Mouse (Mus musculus): ENCODE data around the gene Naa40.

DNA sequence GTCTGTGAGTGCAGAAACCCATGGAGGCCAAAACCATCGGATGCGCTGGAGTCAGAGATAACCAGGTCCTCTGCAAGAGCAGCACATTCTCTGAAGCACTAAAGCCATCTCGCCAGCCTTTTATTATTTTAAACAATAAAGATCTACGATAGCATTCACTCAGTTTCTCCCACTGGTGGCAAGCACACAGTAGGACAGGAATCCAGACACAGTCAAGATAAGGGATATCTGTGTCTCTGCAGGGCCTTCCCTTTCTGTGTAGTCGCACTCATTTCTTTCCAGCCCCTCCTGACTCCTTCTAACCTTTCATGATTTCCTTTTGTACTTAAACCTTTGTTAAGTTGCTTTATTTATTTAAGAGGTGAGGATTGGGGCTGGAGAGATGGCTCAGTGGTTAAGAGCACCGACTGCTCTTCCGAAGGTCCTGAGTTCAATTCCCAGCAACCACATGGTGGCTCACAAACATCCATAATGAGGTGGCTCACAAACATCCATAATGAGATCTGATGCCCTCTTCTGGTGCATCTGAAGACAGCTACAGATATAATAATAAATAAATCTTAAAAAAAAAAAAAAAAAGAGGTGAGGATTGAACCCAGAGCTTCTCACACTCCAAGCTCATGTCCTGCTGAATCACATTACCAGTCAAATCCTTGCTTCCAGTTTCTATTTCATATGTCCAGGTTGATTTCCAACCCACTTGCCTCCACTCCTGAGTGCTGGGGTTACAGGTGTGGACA lies 30.9 kb downstream of the Naa40 start:
- no peak for TF ChIP-seq CTCF (IDR thresholded peaks at IDR 0.05; ENCODE audit: extremely low read depth, insufficient read depth, insufficient read length, insufficient replicate concordance)
- no peak for TF ChIP-seq POLR2A (IDR thresholded peaks at IDR 0.05; ENCODE audit: low read depth, low read length)

Measured in spleen, adult 2 months (tissue).